Mouse (Mus musculus) small intestine, adult 2 months (tissue): ENCODE measurements around the gene Golga2. TPM values are rescaled to one million over a fixed set of nuclear protein-coding genes. Genes with fewer than 3 reads are reported as not detected.

Experiments
- H3K27ac ChIP-seq: fragments of 200-500 bp; 2 replicates; pipeline ENCODE4 v1.5.1; 2012; ENCODE audit warnings: low read depth, low read length, control low read depth, inconsistent platforms; ENCODE audit not compliant: insufficient read depth
- H3K27me3 ChIP-seq: fragments of 200-500 bp; 2 replicates; pipeline ENCODE4 v1.6.1; 2012; ENCODE audit warnings: mild to moderate bottlenecking, moderate library complexity, low read length, inconsistent platforms; ENCODE audit not compliant: control insufficient read depth, insufficient read depth
- H3K36me3 ChIP-seq: fragments of 200-500 bp; 2 replicates; pipeline ENCODE4 v1.6.1; 2012; ENCODE audit warnings: mild to moderate bottlenecking, low read length, control low read depth, inconsistent platforms; ENCODE audit not compliant: control insufficient read depth, insufficient read depth
- H3K4me1 ChIP-seq: fragments of 200-500 bp; 2 replicates; pipeline ENCODE4 v1.6.1; 2012; ENCODE audit warnings: low read length, inconsistent platforms, mixed read lengths; ENCODE audit not compliant: control insufficient read depth, insufficient read depth, insufficient read length
- H3K4me3 ChIP-seq: fragments of 200-500 bp; 2 replicates; pipeline ENCODE4 v1.5.1; 2012; ENCODE audit warnings: low read depth, mild to moderate bottlenecking, control low read depth, inconsistent platforms, low read length, moderate library complexity
- CTCF ChIP-seq: fragments of 200-500 bp; IDR thresholded peaks from 2 replicates; pipeline ENCODE4 v1.5.1; 2012; ENCODE audit warnings: low read depth, mild to moderate bottlenecking, control low read depth, inconsistent platforms, low read length, moderate library complexity, mixed read lengths; ENCODE audit not compliant: insufficient replicate concordance, insufficient read length; ENCODE audit errors: extremely low read depth
- POLR2A ChIP-seq: fragments of 200-500 bp; IDR thresholded peaks from 2 replicates; pipeline ENCODE4 v1.6.1; 2012; ENCODE audit warnings: low read depth, mild to moderate bottlenecking, control low read depth, inconsistent platforms, low read length, moderate library complexity
- WGBS: fragments of 180-500 bp; shearing (Covaris S2); methylation state at CpG from one replicate; pipeline ENCODE4 v1.1.7; 2018; 5-methylcytosine and 5-hydroxymethylcytosine counted together
- polyA plus RNA-seq: library from polyadenylated mRNA; depleted of rRNA; stranded (reverse); fragments of >200 nt; gene quantifications from 2 replicates; pipeline ENCODE4 v1.2.3, GENCODE M21; 2012

The Golga2 gene
- polyA plus RNA-seq, 1 experiment = 37.4 TPM

DNA sequence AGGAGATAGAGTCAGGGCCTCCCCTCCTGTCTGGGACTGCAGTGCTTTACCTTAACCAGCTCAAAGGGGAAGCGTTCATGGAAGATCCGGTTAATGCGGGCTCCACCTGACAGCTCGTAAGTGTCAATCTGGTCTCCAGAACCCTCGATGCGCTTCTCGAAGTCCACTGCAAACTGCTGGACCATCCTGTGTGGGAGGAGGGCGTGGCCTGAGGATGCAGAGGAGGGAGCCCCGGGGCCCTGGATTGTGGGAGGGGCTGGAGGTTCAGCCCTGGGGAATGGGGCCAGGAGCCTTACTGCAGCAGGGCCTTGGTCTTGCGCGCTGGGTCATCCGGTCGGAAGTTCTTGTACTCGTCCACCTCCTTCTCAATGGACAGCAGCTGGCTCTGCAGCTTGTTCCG lies 48.7 kb downstream of the Golga2 start:
- no peak for TF ChIP-seq CTCF
- TF ChIP-seq POLR2A = no peak
- H3K27me3 ChIP-seq = no peaks in the 10 kb centered on the region
- 68% methylated on average over 15 of the region's 15 CpGs for WGBS

GRCm38 (mm10) chr2:32339912-32340642 lies 52.9 kb downstream of the Golga2 start:
- 68% methylated on average over 26 of the region's 26 CpGs for WGBS
- no peak overlapping the region for H3K4me3 ChIP-seq
- no peaks in the 10 kb centered on the region for H3K4me1 ChIP-seq
- H3K27me3 ChIP-seq = no peaks in the 10 kb centered on the region
- H3K36me3 ChIP-seq = peaks cover 18% of the 10 kb centered on the region
- H3K27ac ChIP-seq = no peak overlapping the region
- no peak for TF ChIP-seq POLR2A
- TF ChIP-seq CTCF = no peak

More for the DNA sequence above, 48.7 kb downstream of the Golga2 start:
- Histone ChIP-seq H3K36me3 (peaks cover 24% of the 10 kb centered on the region), H3K4me3 (no peak overlapping the region), H3K4me1 (no peaks in the 10 kb centered on the region), H3K27ac (no peak overlapping the region)

DNA sequence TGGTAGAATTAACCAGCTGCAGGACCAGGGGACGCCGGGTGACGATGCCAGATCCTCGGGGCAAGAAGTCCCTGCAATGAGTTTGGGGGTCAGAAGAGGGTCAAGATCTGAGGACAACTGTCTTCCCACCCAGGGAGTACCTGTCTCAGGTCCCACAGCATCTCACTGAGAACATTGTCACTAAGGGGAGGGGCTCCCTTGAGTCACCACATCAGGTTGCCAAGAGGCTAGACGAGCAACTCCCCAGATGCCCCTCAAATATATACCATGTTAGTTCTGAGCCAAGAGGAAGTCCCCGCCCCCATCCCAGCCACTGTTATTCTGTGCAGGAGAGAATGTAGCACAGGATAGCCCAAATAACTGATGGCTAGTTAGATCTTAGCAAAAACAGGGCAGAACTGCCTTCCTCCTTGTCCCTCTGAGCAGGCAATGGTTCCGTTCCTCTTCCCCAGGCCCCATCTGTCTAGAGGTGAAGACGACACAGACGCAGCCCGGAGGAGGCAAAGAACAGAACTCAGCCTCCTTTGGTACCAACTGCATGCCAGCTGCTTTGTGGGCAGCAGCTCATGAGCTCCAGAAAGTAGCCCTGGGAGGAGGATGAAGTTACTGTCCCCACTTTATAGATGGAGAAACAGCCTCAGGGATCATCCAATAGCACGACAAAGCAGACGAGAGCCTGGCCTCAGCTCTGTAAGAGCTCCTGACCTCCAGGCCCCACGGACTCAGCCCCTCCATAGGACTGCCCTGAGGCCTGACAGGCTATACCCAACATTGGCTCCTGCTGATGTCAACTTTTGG lies 53.9 kb downstream of the Golga2 start:
- no peak overlapping the region for H3K4me3 ChIP-seq
- no peaks in the 10 kb centered on the region for H3K4me1 ChIP-seq
- H3K36me3 ChIP-seq = peaks cover 9% of the 10 kb centered on the region
- 86% methylated on average over 13 of the region's 13 CpGs for WGBS
- H3K27me3 ChIP-seq = no peaks in the 10 kb centered on the region
- no peak for TF ChIP-seq CTCF
- no peak for TF ChIP-seq POLR2A
- H3K27ac ChIP-seq = no peak overlapping the region

DNA sequence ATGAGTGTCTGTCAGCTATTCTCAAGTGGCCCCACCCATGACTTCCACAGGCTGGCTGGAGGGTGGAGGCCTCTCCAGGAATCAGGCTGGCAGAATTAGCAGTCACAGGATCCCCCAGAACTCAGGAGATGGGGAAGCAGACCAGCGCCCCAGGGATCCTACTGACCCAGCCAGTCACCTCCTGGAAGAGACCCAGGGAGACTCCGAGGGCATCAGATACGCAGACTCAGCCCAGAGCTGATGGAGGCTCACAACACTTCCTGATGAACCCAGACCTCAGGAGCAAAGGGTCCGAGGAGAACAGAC lies 54.4 kb downstream of the Golga2 start:
- no peaks in the 10 kb centered on the region for H3K27me3 ChIP-seq
- H3K4me1 ChIP-seq = no peaks in the 10 kb centered on the region
- no peak for TF ChIP-seq POLR2A
- no peak for TF ChIP-seq CTCF
- 90% methylated on average over 4 of the region's 4 CpGs for WGBS
- H3K36me3 ChIP-seq = peaks cover 8% of the 10 kb centered on the region
- H3K27ac ChIP-seq = no peak overlapping the region
- no peak overlapping the region for H3K4me3 ChIP-seq

DNA sequence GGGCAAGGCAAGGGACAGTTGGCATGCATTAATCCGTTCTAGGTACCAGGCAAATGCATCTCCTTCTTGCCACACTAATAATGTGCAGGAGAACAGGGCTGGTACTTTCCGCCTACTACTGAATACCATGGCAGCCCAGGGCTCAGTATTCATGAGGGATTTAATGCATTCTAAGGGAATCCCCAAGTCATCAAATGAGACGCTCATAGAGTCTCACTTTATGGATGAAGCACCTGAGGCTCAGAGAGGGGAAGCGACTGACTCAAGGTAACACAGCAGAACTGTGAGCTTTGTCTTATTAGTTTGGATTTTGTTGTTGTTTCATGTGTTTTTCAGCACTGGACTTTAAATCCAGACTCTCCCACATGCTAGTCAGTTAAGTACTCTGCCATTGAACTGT lies 54.9 kb downstream of the Golga2 start:
- peaks cover 10% of the 10 kb centered on the region for H3K36me3 ChIP-seq
- H3K27ac ChIP-seq = no peak overlapping the region
- H3K4me1 ChIP-seq = no peaks in the 10 kb centered on the region
- TF ChIP-seq CTCF (no peak), POLR2A (no peak)
- H3K27me3 ChIP-seq = no peaks in the 10 kb centered on the region
- no peak overlapping the region for H3K4me3 ChIP-seq
- 92% methylated on average over 4 of the region's 4 CpGs for WGBS

- TF ChIP-seq CTCF = no peak
- H3K27me3 ChIP-seq = no peaks in the 10 kb centered on the region
- no peak overlapping the region for H3K4me3 ChIP-seq
- 69% methylated on average over 6 of the region's 6 CpGs for WGBS
- peaks cover 7% of the 10 kb centered on the region; the same call in 1 of the 2 replicates for H3K36me3 ChIP-seq
- H3K4me1 ChIP-seq = no peaks in the 10 kb centered on the region
- H3K27ac ChIP-seq = peak overlapping the region; percentile 41; the same call in 1 of the 2 replicates
These were observed 55.6 kb downstream of the Golga2 start for GRCm38 (mm10) chr2:32342539-32343350.

GRCm38 (mm10) chr2:32343351-32343671 lies 56.1 kb downstream of the Golga2 start:
- TF ChIP-seq POLR2A (no peak), CTCF (no peak)
- peak overlapping the region; percentile 41; the same call in 1 of the 2 replicates for H3K27ac ChIP-seq
- H3K4me1 ChIP-seq = no peaks in the 10 kb centered on the region
- WGBS = 97% methylated on average over 2 of the region's 2 CpGs
- peaks cover 3% of the 10 kb centered on the region; the same call in 1 of the 2 replicates for H3K36me3 ChIP-seq
- H3K4me3 ChIP-seq = no peak overlapping the region
- no peaks in the 10 kb centered on the region for H3K27me3 ChIP-seq
